Mouse (Mus musculus) lung, postnatal 14 days (tissue): ENCODE results near the gene Pds5b.
"Not testable (repeated sequence)": the region's sequence is repeated elsewhere in the genome, so short reads cannot be mapped to it uniquely, and the experiment has no call there.

Experiments
- DNase-seq: peaks from one replicate; pipeline ENCODE4 v3.0.0; 2021

The Pds5b gene

DNA sequence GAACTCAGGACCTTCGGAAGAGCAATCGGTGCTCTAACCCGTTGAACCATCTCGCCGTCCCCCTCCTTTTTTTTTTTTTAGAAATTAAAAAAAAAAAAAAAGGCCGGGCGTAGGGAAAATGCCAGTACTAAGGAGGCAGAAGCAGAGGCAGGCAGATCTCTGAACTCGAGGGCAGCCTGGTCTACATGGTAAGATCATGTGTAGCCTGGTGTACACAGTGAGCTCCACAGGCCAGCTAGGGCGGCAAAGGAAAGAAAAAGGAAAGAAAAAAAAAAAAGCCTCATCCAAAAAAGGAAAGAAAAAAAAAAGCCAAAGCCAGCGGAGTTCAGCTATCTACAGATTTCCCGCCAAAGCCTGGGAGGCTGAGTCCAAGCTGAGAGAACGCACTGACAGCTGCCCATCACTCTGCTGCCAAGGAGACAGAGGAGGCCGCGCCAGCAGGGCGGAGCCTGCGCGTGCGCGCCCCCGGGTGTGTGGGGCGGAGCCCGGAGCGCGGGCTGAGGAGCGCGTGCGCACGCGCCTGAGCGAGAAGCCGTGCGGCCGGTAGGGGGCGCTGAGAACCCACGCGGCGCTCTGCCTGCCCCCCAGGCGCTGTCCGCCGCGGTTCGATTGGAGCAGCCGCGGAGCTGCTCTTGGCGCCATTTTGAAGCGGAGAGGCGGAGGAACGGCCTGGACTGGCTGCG, at the start of gene Pds5b:
Gene Pds5b (plus strand): TSS at position 587 of the 683 bp plus-strand sequence.
- peak; percentile 95 for DNase-seq

DNA sequence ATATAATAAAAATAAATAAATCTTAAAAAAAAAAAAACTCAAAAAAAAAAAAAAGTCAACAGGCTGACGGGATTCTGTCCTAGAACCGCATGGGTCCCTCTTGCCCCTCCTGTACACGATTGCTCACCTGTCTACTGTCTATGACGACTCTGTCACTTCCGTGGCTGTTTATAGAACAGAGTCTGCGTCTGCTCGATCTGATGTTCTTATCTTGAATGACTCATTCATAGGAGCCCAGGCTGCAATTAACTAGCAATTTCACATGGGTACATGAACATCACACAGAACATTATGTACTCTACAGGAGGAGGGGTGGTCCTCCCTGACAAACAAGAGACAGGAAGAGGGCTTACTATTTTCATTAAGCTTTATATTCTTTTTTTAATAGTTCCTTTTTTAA, 48.0 kb upstream of the Pds5b start:
- no peak for DNase-seq

DNA sequence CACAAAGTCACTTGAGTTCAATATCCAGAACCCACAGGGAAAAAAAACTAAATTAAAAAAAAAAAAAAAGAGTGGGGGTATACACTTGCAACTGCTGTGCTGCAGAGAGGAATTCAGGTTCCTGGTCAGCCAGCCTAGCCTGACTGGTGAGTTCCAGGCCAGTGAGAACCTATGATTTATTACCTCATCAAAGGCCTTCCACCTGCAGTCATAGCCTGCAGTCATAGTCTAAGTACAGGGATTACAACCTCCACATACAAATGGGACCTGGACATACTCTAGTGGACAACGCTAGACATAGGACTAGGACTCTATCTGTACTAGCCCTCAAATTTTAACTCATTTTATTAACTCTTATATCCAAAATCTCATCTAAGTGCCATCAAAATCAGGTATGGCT, 44.3 kb upstream of the Pds5b start:
- no peak for DNase-seq

DNA sequence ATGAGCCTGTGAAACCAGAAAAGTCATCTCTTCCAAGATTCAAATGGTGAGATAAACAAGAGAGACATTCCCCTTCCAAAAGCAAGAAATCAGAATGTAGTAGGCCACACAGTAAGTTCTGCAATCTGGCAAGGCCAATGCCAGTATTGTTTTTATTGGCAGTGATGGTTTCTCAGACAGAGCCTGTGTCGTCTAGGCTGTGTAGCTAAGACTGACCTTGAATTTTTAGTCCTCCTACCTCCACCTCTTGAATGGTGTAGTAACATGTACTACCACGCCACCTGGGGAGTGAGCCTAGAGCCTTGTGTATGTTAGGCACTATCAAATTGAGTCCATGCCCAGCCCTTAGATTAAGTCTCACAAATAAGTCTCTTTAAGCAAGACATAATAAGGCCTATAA, 43.8 kb upstream of the Pds5b start:
- DNase-seq = no peak

DNA sequence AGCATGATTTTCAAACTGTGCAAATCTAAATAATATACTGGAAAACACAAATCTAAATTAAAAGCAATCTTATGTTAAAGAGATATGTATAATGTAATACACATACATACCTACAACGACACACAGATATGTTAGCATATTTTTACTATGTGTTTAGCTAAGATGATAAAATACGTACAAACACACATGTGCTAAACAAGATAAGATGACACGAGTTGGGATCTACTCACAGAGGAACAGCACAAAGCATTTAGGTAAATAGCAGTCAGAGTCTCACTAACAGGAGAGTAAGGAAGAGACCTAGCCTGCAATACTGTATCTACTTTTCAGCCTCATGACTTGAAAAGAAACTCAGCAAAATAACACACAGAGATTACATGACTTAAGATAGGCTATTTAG, 32.1 kb upstream of the Pds5b start:
- no peak for DNase-seq

DNA sequence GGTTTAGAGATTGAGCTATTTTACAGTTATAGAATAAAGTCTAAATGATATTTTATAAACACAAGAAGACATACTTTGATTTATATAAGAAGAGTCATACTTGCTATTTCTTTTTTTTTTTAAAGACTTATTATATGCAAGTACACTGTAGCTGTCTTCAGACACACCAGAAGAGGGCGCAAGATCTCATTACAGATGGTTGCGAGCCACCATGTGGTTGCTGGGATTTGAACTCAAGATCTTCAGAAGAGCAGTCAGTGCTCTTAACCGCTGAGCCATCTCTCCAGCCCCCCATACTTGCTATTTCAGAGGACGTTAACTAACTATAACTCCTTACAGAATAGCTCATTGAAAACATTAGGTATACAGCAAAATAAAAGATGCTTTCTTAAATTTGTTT, 30.1 kb upstream of the Pds5b start:
- not testable (repeated sequence) for DNase-seq

DNA sequence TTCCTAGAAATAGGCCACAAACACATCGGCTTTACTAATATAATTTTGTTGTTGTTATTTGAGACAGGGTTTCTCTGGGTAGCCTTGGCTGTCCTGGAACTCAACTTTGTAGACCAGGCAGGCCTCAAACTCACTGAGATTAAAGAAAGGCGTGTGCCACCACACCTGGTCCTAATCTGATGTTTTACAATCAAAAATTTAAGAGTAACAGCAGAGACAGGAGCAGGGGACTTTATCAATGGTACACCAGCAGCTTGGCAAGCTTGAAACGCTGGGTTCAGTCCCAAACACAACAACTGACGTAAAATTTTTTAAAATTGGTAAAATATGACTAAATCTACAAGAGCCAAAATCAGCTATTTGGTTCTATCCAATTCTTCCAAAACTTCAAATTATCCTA, 28.6 kb upstream of the Pds5b start:
- DNase-seq = no peak

DNA sequence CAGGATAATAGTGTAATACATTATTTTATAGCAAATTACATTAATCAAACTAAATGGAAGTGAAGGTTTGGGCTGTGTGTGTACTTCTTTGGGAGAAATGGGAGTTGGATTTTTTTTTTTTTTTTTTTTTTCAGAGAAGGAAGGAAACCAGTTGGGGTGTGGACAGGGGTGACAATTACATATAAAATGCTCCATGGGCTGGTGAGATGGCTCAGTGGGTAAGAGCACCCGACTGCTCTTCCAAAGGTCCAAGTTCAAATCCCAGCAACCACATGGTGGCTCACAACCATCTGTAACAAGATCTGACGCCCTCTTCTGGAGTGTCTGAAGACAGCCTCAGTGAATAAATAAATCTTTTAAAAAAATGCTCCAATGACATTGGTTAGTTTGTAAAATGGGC, 21.0 kb upstream of the Pds5b start:
- no peak for DNase-seq

DNA sequence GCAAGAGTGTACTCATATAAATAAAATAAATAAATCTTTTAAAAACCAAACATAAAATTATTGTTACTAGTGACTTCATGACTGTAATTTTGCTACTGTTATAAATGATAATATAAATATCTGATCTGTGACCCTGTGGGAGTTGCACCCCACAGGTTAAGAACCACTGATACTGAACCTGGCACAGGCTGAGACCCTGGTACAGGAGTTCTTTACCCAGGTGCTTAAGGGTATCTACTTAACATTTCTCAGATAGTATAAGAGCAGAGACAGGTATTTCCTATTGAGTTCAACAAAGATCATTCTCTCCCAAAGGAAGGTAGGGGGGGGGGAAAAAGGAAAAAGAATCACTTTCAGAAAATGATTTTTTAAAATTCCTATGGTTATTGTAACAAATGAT, 19.0 kb upstream of the Pds5b start:
- DNase-seq = no peak

DNA sequence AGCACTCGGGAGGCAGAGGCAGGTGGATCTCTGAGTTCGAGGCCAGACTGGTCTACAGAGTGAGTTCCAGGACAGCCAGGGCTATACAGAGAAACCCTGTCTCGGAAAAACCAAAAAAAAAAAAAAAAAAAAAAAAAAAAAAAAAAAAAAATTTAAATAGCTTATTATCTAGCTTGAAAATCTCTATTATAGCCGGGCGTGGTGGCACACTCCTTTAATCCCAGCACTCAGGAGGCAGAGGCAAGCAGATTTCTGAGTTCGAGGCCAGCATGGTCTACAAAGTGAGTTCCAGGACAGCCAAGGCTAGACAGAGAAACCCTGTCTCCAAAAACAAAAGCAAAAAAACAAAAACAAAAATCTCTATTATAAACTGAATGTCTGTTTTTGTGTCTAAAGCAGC, 14.1 kb upstream of the Pds5b start:
- DNase-seq = not testable (repeated sequence)

DNA sequence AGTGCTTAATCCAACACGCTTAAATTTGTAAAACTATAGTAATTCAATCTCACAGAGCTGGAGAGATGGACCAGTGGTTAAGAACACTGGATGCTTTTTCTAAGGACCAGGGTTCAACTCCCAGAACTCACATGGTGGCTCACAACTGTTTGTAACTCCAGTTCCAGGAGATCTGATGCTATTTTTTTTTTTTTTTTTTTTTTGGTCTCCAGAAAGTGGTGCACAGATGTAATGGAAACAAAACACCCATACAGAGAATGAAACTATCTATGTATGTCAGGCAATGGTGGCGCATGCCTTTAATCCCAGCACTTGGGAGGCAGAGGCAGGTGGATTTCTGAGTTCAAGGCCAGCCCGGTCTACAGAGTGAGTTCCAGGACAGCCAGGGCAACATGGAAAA, 13.2 kb upstream of the Pds5b start:
- not testable (repeated sequence) for DNase-seq

DNA sequence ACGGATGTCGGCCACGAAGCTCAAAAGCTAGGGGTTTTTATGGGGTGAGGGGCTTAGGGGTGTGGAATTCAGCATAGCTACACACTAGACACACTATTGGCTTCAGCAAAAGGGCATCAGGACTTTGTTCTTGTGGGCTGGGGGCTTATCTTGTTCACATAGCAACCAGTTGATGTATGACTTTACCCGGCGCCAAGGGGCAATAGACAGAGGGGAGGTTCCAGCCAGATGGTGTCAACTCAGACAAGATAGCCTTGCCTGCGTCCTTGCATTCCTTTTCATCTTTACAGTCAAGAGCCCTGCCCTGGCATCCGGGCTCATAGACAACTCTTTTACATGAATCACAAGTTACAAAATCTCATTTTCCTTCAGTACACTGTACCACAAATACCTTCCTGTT, 9.6 kb upstream of the Pds5b start:
- DNase-seq = not testable (repeated sequence)

DNA sequence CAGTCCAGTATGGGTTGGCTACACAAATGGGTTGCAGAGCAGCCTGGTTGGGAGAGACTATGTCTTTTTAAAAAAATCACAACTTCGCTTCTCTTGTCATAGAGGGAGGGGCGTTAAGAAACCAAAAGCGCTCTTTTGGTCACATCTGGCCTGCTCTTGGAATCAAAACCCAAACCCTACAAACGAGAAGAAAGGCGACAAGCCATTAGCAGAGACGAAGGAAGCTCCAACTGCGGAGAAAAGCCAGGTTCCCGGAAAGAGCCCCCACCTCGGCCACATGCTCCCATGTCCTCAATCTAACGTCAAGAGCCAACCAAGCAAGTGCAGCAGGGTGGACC, 8.8 kb upstream of the Pds5b start:
- DNase-seq = no peak

DNA sequence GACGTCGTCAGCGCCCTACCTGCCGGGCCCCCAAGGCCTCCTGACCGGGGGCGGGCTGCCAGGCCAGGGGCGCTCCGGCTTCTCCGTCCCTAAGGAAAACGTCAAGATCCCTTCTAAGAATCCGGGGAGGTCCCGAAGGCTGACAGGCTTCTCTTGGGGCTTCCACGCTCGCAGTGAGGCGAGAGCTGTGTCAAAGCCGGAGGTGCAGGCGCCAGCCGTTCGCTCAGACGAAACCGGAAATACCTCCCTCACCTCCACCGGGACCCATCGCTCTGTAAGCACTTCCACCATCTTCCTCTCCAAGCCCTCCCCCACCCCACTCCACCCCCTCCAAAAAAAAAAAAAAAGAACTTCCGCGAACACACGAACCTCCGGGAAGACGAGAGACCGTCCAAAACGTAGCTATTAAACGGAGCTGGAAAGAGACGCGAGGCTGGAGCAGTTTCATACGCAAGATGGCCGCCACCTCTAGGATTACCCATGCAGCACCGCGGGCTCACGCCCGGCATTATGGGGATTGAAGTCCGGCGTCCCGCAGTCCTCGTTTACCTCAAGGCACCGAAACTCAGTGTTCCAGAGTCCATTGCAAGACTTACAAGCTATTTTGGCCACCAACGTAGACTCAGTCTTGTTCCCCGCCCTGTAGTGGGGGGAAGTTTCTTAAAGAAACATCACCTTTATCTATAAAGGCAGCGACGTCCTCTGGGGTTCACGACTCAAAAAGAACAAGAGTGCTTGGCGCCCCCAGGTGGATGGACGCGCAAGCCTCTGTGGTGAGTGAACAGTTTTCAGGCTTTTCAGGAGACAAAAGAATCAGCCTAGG, 8.2 kb upstream of the Pds5b start:
- peak; percentile 94 for DNase-seq

DNA sequence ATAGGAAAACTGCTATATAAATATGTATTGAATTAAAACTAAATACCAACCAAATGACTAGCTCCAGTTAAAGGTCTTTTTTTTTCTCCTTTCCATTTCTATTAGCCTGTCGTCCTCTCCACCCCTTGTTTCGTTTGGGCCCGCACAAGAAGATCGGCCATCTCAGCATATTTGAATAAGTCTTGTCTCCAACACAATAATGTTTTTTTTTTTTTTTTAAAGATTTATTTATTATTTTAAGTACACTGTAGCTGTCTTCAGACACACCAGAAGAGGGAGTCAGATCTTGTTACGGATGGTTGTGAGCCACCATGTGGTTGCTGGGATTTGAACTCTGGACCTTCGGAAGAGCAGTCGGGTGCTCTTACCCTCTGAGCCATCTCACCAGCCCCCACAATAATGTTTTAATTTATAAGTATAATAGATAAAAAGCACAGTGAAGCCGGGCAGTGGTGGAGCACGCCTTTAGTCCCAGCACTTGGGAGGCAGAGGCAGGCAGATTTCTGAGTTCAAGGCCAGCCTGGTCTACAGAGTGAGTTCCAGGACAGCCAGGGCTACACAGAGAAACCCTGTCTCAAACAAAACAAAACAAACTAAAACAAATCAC, 7.3 kb upstream of the Pds5b start, which contains the start of gene N4bp2l2:
Gene N4bp2l2 (minus strand): TSS at position 51 of the 607 bp plus-strand sequence.
- DNase-seq = not testable (repeated sequence)

DNA sequence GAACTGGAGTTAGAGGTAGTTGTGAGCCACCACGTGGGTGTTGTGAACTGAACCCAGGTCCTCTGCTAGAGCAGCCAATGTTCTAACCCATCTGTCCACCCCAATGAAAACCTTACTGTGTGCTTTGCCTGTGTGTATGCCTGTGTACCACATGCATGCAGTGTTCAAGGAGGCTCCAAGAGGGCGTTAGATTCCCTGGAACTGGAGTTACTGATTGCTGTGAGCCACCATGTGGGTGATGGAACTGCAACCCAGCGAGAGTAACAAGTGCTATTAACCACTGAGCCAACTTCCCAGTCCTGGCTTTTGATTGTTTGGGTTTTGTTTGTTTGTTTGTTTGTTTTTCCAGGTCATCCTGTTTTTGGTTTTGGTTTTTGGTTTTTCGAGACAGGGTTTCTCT, 4.8 kb upstream of the Pds5b start:
- DNase-seq = no peak

DNA sequence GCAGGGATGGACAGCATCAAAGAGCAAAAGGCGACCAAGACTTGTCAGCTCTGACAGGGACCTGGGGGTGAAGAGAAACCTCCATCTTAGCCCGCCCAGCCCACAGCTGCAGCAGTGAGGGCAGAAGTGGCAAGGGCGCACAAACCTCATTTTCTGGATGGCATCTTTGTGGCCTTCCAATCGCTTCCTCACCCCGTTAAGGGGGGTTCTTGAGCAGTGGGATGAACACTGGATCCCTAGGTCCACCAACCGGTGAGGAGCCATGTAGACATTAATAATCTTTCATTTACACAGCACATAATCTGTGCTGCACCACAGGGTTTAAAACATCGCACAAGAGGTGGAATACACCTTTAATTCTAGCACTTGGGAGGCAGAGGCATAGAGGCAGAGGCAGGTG, 1.2 kb upstream of the Pds5b start:
- no peak for DNase-seq

DNA sequence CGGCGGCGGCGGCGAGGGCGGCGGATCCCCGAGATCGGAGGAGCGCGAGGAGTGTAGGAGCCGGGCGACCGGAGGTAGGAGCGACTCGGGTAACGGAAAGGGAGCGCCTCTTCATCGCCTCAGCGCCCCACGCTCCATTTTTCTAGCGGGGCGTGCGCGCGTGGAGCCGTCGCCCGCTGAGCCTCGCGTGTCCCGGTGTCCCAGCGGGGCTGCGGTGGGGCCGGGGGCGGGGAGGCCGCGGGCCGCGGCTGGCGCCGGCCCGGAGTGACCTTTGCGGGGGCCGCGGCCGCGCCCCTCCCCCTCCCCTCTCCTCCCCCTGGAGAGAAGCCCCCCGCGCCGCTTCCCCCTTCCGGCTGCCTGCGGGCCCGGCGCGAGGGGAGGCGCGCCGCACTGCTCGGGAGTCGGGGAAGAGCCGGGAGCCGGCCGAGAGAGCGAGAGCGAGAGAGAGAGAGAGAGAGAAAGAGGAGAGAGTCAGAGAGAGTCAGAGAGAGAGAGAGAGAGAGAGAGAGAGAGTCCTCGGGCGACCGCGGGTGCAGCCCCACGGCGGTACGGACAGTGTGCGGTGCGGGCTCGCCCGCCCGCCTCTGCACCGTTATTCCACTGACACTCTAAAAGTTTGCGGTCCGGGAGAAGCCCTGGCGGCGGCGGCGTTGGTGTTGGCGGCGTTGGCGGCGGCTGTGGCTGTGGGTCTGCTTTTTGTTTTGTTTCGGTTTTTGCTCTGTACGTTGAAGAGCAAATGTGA, 512 bp downstream of the Pds5b start:
- DNase-seq = peak; percentile 21

DNA sequence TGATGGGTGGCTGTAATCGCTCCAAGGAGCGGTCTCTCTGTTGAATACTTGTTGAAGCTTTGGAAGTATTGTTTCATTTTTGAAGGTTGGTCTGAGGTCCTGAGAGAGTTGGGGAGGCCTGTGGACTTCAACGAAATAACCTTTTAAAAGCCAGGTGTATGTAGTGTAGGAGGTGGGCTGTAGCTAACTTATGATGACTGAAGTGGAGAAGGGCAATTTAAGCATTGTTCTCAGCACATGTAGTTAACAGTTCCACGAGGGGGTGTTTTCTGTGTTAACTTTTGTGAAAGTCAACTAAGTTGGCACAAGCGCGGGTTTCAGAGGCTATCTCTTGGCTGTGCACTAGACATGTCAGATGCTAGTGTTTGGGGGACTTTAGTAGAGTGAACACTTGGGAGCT, 1.3 kb downstream of the Pds5b start:
- no peak for DNase-seq

DNA sequence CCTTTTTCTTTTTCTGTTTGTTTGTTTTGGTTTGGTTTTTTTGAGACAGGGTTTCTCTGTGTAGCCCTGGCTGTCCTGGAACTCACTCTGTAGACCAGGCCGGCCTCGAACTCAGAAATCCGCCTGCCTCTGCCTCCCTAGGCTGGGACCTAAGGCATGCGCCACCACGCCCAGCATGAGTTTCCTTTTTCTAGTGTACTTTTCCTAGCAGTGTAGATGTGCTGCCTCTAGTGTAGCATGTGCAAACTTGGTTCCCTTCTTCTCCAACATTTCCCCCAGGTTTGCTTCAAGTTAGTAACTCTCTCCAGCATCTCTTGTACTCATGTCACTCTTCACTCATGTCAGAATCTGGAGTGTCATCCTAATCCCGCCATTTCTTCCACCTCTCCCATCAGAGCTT, 9.3 kb downstream of the Pds5b start:
- DNase-seq = not testable (repeated sequence)

DNA sequence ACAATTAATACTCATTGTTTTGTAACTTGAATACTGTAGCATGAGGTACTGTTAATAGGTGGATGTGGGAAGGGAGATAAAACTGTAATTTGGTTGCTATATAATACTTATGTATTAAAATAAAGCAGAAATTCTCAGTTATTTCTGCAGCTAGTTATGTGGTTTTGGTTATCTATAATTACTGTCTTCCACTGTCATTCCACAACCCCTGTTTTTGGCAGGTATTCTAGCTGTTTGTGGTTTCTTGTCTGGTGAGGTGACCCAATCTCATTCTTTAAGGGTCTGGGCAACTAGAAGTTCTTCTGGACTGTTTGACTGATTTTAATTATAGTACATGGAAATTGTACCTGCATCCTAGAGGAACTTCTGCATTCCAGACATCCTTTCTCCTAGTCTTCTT, 17.1 kb downstream of the Pds5b start:
- no peak for DNase-seq

DNA sequence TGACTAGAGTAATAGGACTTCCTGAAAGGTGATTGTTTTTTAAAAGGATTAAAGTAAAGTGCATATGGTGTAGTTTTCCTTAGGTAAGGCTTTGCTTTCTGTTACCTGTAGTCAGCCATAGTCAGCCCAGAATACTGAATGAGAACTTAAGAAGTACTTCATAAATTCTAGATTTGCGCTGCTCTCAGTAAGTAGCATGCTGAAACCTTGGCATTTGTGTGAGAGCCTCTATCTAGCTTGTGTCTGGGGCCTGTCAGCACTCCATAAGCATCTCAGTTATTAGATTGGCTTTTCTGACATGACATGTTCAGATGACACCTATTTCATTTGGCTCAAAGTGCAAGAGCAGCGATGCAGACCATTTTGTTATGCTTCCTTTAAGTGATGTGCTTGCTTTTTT, 19.7 kb downstream of the Pds5b start:
- DNase-seq = no peak

DNA sequence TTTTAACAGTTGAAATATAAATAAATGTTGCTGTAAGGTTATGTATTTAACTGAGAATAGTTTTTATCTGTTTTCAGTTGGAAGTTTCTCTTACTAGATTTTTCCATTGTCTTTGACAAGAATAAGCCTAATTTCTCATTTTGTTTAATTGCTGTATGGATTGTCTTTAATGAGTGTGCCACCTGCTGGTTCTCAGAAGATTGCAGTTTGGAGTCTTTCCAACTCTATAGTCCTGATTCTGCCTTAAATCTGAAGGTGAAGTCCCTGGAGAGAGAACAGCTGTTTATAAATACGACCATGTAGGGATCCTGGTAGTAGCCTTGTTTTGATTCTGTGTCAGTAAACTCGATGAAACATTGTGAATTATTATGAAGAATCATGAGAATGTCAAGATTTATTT, 29.2 kb downstream of the Pds5b start:
- peak; percentile 51 for DNase-seq
